Mouse (Mus musculus) CD4-positive naive resting alpha-beta T cell, adult 57 days (primary cell): ENCODE results near the gene 1810046K07Rik. TPM values are rescaled to one million over a fixed set of nuclear protein-coding genes. Genes with fewer than 3 reads are reported as not detected.

Source experiments
- total RNA-seq: library from RNA; stranded (reverse); gene quantifications from one replicate; pipeline ENCODE4 v1.2.4, GENCODE M21; 2023

1810046K07Rik gene
- total RNA-seq = not detected

DNA sequence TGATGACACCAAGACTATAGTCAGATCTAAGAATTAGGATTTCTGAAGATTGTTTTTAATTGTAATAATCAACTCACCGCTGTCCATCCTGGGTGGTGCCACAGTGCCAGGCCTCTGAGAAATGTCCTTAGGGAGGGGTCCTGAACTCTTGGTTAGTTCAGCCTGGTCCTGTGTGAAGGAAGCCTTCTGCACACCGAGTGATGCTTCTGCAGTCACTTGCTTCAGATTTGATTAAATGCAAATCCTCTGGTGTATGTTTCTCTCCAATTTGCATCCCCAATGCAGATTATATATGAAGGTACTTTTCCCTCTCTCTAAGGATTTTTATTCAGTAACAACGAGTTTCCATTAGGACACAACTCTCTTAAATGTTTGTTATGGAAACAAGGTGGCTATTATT, at the start of gene 1810046K07Rik:
TSS of gene 1810046K07Rik (minus strand) at position 187 of the 400 bp plus-strand sequence.

DNA sequence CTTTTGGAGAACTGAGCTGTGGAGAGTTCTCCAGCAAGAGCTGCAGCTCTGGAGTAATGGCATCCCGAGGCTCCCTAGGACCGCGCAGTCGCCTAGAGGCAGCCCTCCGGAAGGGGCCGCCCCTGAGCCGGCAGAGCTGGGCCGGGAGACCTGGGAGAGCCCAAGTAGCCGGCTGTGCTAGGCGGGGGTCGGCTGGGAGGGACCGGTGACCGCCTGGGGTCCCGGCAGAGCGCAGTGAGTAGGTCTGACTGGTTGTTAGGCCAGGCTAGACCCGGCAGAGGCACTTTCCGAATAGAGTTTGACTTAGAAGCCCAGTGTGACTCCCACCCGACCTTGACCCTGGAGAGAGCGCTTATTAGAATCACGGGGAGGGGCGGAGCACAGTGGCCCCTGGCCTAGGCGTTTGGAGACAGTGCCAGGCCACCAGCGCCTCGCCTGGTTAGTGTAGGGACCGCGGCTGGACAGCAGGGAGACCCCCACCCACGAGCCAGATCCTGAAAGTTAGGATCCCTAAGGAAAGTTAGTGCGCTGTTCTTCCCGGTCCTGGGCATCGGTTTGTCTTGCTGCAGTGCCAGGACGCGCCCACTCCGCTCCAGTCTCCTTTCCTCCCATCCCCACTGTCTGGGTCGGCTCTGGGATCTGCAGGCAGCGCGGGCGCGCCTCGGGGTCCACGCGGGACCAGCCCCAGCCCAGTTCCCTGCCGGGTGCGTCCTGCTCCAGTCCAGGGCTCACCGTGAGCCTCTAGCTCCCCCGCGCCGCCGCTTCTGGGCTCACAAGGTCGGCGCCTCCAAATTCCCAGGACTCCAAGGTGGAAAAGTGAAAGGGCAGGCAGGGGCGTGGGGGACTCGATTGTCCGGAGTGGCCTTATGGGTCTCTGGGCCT, 50.0 kb downstream of the 1810046K07Rik start, which contains the start of gene Colca2:
TSS of gene Colca2 (minus strand) at position 70 of the 882 bp plus-strand sequence.

Other genes with a start within 250 kb of the 1810046K07Rik start
- not detected for gene 4833427G06Rik, start 226.8 kb downstream of the 1810046K07Rik start, total RNA-seq
- not detected for gene Gm32742, start 163.4 kb downstream of the 1810046K07Rik start, total RNA-seq
- gene Pou2af1, start 115.2 kb downstream of the 1810046K07Rik start, total RNA-seq = 19.6 TPM
- not detected for gene Colca2, start 50.3 kb downstream of the 1810046K07Rik start, total RNA-seq